Mouse (Mus musculus) liver, adult 2 months (tissue): ENCODE measurements around the gene Pard3.

Experiments
- CTCF ChIP-seq: fragments of 200-500 bp; IDR thresholded peaks from 2 replicates; pipeline ENCODE4 v1.5.1; 2011; ENCODE audit warnings: low read depth, low read length, control low read depth
- POLR2A ChIP-seq: fragments of 200-500 bp; IDR thresholded peaks from 2 replicates; pipeline ENCODE4 v1.6.1; 2011; ENCODE audit warnings: low read length, control low read depth; ENCODE audit not compliant: insufficient read depth; ENCODE audit errors: extremely low read depth

DNA sequence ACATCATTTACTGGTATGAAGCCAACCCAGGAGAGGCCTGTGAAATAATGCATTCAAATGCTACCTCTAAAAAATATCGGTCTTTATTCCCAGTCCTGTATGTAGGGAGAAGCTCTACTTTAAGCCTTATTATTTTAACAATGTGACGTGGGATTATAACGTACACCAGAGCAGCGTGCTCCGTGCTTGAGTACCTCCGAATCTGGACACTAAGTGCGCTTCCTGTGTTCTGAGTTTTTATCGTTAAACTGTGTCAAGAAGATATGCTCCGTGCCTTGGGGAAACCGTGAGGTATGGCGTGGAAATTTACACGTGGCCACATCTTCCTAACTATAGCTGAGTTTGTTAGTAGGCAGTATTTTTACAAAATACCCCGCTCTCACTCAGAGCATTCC lies 436.0 kb downstream of the Pard3 start:
- TF ChIP-seq CTCF = no peak
- TF ChIP-seq POLR2A = no peak
